Mouse (Mus musculus): ENCODE measurements around the gene BC004004.

Gene BC004004

DNA sequence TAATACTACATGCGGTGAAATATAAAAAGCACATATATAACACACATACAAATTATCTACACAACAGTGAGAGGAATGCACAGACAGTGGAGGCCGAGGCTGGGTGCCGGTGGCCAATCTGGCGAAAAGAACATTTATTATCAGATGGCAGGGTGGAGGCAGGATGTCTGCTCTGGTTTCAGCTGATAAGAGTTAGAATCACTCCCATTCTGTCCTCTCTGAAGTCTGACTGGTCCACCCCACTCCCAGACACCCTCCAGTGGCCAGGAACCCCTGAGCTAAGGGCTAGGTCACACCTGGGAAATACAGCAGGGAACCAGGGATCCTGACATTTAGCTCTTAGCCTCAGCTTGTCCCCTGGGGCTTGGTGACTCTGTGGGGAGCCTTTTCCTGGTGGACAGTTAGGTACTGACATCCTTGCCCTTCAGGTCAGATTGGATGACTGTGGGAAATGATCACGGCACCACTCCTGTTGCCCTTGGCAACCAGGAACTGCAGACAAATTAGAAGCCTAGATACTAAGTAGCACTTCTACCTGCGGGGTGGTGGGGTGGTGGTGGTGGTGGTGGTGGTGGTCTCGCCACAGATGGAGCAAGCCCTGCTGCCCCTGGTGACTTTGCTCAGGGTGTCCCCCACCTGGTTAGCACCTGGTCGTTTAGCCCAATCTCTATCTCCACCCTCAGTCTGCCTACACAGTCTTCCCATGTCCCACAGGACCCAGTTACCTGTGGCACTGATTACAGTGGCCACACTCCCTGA lies 51.5 kb downstream of the BC004004 start:
- CTCF ChIA-PET = interaction anchor here in 3 of 4 experiments (0.6 to 1.2 kb wide), 4 partner anchors 51 to 257 kb away, joined by 3 to 4 read pairs (median 4); no protein-coding TSS in a partner anchor
- POLR2A ChIA-PET = interaction anchor here (0.6 to 3.2 kb wide), 9 partner anchors 12 to 1076 kb away, joined by 3 to 14 read pairs (median 3); no protein-coding TSS in a partner anchor

DNA sequence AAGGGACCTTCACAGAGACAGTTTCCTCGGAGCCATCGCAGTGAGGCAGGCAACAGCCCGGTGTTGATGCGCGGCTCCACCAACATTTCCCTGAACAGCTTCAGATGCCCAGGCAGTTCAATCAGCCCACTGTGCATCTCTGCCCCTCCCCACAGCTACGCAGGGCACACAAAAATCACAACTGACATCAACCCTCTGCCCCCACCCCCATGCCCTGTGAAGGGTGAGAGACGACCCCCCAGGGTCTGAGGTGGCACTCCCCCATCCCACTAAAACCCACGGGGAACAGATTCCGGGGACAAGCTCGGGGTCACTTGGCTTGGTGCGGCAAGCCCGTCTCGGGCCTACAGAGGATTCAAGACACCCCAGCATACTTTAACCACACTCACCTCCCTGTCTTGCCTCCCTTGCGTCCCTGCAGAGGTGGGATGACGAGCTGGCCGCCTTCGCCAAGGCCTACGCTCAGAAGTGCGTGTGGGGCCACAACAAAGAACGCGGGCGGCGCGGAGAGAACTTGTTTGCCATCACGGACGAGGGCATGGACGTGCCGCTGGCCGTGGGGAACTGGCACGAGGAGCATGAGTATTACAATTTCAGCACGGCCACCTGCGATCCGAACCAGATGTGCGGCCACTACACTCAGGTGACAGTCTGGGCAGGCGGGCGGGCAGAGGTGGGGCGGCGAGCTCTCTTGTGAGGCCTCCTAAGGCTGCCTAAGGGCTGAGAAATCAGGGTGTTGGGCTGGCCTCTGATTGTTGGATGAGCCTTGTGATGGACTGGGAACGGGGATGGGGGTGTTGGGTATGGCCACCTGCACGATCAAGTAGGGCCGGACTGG lies 53.4 kb downstream of the BC004004 start:
- ChIA-PET CTCF (interaction anchor here (0.6 to 2.7 kb wide), 7 partner anchors 25 to 156 kb away, joined by 3 to 8 read pairs (median 3); partner anchors contain the start of gene BC004004 (in 1 of the 4)), POLR2A (interaction anchor here in 3 of 4 experiments (0.6 to 3.2 kb wide), 31 partner anchors 10 to 283 kb away, joined by 3 to 15 read pairs (median 4); partner anchors contain the start of genes Mtch1 (in 2 of the 3) and Fgd2 (in 1 of the 3))

DNA sequence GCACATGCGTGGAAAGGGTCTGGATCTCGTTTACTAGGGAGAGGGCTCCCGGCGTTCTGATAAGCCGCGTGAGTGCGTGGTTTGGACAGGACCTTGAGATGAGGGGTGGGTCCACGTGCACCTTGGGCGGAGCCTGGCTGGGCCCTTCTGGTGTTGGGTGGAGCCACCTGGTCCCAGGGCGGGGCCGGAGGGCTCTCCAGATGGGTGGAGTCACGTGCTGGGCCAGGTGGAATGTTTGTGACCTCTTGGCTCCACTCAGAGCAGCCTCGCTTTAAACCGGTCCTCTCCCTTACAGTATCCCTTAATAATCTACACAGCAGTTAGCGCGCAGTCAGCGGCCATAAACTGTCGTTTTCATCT lies 54.0 kb downstream of the BC004004 start:
- ChIA-PET CTCF (interaction anchor here (0.6 to 2.7 kb wide), 5 partner anchors 48 to 157 kb away, joined by 3 to 8 read pairs (median 3); partner anchors contain the start of gene BC004004 (in 1 of the 4)), POLR2A (interaction anchor here in 3 of 4 experiments (0.6 to 3.2 kb wide), 21 partner anchors 9 to 539 kb away, joined by 3 to 15 read pairs (median 4); partner anchors contain the start of gene Mtch1 (in 2 of the 3))

DNA sequence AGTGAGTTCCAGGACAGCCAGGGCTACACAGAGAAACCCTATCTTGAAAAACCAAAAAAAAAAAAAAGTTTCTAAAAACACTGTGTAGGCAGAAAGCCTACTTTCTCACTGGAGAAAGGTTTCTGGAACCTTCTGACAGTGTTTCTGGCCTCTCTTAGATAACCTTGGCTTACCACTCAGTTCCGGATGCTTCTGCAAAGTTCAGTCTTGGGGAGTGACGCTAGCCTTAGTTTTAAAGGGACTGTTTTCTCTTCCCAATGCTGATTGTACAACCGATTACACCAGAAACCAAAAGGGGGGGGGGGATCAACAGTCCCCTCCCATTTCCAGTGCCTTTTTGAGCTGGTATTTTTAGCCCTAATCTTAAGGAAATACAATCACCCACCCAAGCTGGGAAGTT lies 55.0 kb downstream of the BC004004 start:
- ChIA-PET POLR2A (interaction anchor here in 2 of 4 experiments (0.6 to 1.6 kb wide), 4 partner anchors 18 to 55 kb away, joined by 3 read pairs; partner anchors contain the start of genes BC004004 (in 1 of the 2) and Mtch1 (in 1 of the 2)), CTCF (interaction anchor here in 2 of 4 experiments (0.6 to 2.7 kb wide), 3 partner anchors 47 to 205 kb away, joined by 3 to 8 read pairs (median 4); no protein-coding TSS in a partner anchor)

DNA sequence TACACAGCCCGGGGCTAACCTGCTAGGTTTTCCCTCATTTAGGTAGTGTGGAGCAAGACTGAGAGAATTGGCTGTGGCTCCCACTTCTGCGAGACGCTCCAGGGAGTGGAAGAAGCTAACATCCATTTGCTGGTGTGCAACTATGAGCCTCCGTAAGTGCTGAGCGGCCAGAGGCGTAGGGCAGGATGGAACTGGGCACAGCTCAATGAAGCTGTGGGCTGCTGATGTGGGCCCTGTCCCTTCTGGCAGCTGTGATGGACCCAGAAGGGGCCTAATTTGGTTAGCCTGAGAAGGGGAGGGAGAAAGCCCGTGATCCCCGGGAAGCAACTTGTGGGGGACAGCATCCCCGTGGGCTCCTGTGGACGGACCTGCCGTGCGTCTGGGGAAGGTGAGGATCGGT lies 57.2 kb downstream of the BC004004 start:
- CTCF ChIA-PET = interaction anchor here in 1 of 4 experiments (1.1 to 1.9 kb wide), 2 partner anchors 45 to 64 kb away, joined by 3 to 4 read pairs; no protein-coding TSS in a partner anchor
- POLR2A ChIA-PET = interaction anchor here in 2 of 4 experiments (1.0 to 1.9 kb wide), 6 partner anchors 13 to 22 kb away, joined by 3 to 8 read pairs (median 4); partner anchors contain the start of gene Mtch1 (in 2 of the 2)

DNA sequence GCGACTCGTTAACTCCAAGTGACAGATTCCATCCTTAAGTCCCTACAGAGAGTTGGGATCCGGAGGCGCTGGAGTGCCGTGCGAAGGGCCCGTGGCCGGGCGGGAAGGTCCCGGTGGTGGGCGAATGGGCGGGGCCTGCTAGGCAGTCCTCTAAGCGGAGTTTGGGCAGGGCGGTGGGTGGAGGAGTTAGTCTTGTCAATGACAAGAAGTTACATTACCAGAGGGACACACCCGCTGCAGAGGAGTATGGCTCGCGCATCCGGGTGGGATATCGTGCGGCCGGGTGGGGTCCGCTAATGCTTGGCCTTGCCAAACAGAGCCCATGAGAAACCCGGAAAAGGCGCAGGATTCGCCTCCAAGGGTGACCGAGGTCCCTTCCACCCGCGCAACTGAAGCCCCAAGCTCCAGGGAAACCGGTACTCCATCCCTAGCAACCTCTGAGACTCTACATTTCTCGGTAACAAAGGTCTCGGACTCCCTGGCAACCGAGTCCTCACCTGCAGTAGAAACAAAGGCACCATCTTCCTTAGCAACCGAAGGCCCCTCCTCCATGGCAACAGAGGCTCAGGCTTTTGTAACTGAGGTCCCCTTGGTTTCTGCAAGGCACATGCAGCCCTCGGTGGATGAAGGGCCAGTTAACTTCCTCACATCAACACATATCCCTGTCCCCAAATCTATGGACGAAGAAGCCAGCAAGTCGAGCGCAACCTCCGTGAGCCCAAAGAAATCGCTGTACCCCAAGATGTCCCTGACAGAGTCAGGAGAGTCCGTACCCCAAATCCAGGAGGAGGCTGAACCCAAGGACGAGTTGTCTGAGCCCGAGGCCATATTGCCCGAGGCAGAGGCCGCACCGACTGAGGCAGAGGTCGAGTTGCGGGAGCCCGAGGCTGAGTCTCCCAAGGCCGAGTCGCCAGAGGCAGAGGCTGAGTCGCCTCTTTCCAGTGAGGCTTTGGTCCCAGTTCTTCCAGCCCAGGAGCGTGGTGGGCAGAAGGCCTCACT lies 58.2 kb downstream of the BC004004 start:
- ChIA-PET CTCF (interaction anchor here in 1 of 4 experiments (0.9 to 1.9 kb wide), 3 partner anchors 34 to 65 kb away, joined by 3 to 4 read pairs (median 3); partner anchors contain the start of gene Fgd2), POLR2A (interaction anchor here in 2 of 4 experiments (0.5 to 1.9 kb wide), 7 partner anchors 12 to 311 kb away, joined by 3 to 8 read pairs (median 3); partner anchors contain the start of gene Mtch1 (in 2 of the 2))

DNA sequence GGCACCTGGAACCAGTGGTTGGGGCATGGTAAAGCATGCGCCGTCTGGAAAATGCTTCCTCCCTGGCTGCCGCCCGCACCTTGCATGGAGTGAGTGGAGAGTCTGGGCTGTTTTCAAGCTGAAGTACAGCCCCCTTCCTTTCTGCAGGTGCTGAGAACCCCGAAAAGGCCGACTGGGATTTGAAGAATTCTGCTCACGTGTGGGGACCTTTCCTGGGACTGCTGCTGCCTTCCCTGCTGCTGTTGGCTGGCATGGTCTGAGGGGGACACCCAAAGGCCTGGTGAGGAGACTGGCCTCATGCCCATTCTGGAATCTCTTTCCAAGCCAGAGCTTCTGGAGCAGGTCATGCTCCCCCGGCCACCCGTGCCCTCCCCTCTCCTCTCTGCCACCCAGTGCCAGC lies 59.1 kb downstream of the BC004004 start:
- ChIA-PET POLR2A (interaction anchor here in 1 of 4 experiments (0.6 to 1.9 kb wide), 3 partner anchors 14 to 20 kb away, joined by 3 to 8 read pairs (median 5); partner anchors contain the start of gene Mtch1), CTCF (interaction anchor here in 2 of 4 experiments (0.7 to 0.9 kb wide), 2 partner anchors 44 to 54 kb away, joined by 4 to 7 read pairs; no protein-coding TSS in a partner anchor)

DNA sequence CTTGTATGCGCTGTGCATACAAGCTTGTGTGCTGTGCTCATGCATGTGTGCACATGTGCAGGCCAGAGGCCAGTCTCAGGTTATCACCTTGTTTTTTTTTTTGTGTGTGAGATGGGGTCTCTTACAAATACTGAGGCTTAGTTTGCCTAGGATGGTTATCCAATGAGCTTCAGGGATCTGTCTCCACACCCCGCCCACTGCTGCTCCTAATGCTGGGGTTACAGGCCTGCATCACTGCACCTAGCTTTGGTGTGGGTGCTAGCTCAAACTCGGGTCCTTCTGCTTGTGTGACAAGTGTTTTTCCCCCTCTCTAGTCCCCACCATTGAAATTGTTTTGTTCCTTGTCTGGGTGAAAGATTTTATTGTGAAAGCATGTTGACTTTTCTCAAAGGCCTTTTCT lies 61.6 kb downstream of the BC004004 start:
- CTCF ChIA-PET = interaction anchor here in 1 of 4 experiments (0.9 to 1.1 kb wide), 2 partner anchors 19 to 41 kb away, joined by 3 to 4 read pairs; no protein-coding TSS in a partner anchor
- POLR2A ChIA-PET = interaction anchor here in 3 of 4 experiments (0.9 to 3.7 kb wide), 6 partner anchors 9 to 145 kb away, joined by 3 to 17 read pairs (median 4); partner anchors contain the start of gene Mtch1 (in 1 of the 3)

DNA sequence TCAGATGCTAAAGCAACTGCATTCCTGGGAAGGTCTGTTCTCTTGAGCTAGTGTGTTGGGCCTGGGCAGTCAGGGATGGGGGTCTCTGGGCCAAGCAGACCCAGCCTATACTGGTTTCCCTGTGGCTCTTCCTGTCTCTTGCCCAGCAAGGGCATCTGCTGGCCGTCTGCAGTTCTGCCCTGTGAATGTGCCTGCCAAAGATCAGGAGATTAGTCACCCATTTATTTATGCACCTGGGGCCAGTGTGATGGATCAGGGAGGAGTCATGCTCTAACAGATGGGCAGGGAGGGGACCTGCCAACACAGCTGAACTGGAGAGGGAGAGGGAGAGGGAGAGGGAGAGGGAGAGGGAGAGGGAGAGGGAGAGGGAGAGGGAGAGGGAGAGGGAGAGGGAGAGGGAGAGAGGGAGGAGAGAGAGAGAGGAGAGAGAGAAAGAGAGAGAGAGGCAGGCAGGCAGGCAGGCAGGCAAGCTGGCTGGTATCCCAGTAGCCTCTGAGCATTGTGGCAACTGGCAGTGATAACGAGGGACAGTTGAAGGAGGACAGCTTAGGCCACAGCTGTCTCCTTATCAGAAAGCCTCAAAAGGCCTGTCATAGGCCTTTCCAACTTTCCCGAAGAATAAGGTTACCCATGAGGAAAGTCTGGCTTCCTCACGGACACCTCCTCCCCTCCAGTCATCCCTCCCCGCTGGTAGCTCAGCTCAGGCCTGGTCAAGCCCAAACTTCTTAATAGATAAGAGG lies 62.3 kb downstream of the BC004004 start:
- ChIA-PET CTCF (interaction anchor here in 3 of 4 experiments (0.9 to 1.1 kb wide), 3 partner anchors 20 to 40 kb away, joined by 3 to 4 read pairs (median 3); partner anchors contain the start of gene Fgd2 (in 1 of the 3)), POLR2A (interaction anchor here in 3 of 4 experiments (0.6 to 3.7 kb wide), 9 partner anchors 9 to 145 kb away, joined by 3 to 17 read pairs (median 4); partner anchors contain the start of genes BC004004 (in 1 of the 3) and Mtch1 (in 1 of the 3))

DNA sequence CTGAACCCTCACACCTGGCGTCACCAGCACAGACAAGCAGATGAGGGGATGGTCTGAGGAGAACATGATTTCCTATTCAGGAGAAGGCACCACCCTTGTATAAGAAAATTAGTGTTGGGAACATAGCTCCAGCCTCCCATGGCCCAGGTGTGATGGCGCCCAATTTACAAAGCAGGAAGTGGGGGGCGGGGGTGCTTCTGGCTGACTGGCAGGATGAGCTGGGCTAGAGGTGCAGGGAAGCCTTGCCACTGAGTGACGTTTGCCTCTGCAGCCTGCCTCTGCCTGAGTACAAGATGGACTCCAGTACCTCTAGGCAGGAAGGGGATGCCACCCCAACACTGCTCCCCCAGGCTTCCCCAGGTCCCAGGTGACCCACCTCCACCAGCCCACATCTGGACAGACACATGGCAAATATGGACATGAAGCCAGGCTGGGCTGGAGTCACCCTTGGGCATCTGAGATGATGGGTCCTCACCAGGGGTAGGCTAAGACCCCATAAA lies 63.6 kb downstream of the BC004004 start:
- ChIA-PET POLR2A (interaction anchor here in 2 of 4 experiments (1.6 to 3.2 kb wide), 2 partner anchors 11 to 27 kb away, joined by 3 to 14 read pairs; no protein-coding TSS in a partner anchor), CTCF (interaction anchor here in 1 of 4 experiments (0.6 kb wide), 1 partner anchor 283 kb away, joined by 5 read pairs; no protein-coding TSS in a partner anchor)

DNA sequence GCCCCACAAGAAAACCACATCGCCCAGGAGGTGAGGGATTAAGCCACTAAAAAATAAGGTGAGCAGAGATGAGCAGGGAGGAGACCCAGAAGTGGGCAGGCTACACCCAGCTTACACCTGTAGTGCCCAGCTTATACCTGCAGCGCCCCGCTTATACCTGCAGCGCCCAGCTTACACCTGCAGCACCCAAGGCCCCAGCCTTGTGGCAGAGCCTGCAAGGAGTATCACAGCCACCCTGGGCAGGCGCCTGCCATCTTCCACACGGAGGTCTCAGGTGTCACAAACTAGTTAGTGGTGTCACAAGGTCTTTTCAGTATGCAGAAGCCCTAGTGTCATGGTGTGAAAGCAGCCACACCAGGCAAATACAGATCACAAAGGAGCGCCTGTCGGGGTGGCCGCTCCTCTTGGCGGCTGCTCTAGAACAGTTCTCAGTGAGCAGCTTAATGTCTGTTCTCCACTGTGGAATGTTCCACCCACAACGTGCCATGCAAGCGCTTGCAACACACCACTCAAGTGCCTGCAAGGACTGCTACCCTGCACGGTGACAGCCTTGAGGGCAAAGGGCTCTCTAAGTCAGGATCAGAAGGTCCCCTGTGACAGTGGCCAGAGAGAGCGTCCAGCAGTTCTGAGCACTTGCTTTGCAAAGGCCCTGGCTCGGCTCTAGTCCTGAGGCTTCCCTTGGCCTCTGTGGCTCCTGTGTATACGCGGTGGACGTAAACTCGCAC lies 67.8 kb downstream of the BC004004 start:
- CTCF ChIA-PET = interaction anchor here in 3 of 4 experiments (0.5 to 3.0 kb wide), 9 partner anchors 25 to 422 kb away, joined by 3 to 17 read pairs (median 3); partner anchors contain the start of gene BC004004 (in 1 of the 3)
- POLR2A ChIA-PET = interaction anchor here in 2 of 4 experiments (0.5 to 2.0 kb wide), 2 partner anchors 20 to 1179 kb away, joined by 3 to 4 read pairs; no protein-coding TSS in a partner anchor

DNA sequence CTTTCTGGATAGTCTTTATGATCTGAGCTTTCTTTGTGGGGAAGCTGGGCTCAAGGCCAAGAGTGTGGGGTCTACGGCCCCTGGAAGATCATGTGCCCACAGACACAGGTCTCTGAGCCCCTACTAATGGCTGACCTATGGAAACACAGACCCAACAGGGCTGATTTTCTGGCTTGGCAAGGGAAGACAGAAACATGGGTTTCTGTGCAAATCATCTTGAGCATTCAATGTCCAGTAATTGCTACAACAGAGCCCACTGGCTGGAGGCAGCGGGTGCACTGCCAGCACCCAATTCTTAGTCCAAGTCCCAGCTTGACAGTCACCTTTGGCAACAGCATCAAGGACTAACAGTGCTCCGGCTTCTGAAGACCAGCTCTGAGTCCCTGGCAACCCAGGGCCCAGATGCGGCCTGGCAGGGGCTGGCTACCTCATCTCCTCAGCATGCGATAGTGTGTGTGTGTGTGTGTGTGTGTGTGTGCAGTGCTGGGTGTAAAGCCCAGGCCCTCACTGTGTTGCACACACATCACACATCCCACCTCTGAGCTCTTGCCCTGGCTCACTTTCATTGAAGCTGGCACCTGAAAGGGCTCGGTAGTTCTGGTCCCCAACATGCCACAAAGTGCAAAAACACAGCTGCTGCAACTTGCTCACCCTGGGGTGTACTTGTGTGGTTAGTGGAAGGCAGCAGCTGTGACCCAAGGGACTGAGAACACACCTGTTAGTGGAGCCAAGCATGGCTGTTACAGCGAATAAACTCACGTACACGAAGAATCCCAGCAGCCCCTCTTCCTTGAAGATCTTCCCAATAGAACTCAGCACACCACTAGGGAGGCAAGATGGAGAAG lies 69.6 kb downstream of the BC004004 start:
- CTCF ChIA-PET = interaction anchor here in 2 of 4 experiments (1.2 to 3.0 kb wide), 4 partner anchors 23 to 70 kb away, joined by 3 to 17 read pairs (median 6); partner anchors contain the start of gene BC004004 (in 1 of the 2)
- POLR2A ChIA-PET = interaction anchor here in 3 of 4 experiments (0.6 to 4.4 kb wide), 9 partner anchors 8 to 794 kb away, joined by 3 to 17 read pairs (median 3); partner anchors contain the start of gene Mtch1 (in 1 of the 3)

DNA sequence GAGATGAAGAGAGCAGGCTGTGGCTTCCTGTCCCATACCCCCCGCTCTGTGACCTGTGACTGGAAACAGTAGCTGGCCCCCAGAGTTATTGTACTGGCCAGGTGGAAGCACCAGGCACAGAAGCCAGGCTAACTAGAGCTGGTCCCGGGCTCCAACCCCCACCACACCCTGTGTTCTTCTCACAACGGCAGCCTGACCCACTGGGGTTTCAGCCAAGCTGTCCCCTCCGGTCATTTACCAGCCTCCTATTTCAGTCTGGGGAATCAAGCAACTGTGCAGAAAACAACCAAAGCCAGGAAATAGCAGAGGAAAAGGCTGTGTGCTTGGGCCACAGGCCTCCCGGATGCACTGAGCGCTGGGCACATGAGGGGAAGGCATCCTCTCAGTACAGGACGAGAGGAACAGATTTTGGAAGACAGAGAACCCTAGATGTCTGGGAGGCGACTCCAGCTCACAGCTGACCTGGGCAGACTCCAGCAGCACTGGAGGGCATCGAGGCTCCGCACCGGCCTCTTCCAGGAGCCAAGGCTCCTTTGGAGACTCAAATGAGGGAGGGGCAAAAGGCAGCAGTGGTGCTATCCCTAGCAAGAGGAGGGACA lies 70.7 kb downstream of the BC004004 start:
- ChIA-PET CTCF (interaction anchor here in 2 of 4 experiments (0.6 to 3.0 kb wide), 6 partner anchors 22 to 209 kb away, joined by 3 to 18 read pairs (median 6); partner anchors contain the start of gene BC004004 (in 1 of the 2)), POLR2A (interaction anchor here in 3 of 4 experiments (0.5 to 4.4 kb wide), 16 partner anchors 8 to 635 kb away, joined by 3 to 17 read pairs (median 3); partner anchors contain the start of gene Mtch1 (in 1 of the 3))
